Mouse (Mus musculus): ENCODE data around the gene Tesc. TPM values are rescaled to one million over a fixed set of nuclear protein-coding genes. Genes with fewer than 3 reads are reported as not detected.

The Tesc gene
- polyA plus RNA-seq, 1 experiment from 2014 or later = 4.0 TPM

DNA sequence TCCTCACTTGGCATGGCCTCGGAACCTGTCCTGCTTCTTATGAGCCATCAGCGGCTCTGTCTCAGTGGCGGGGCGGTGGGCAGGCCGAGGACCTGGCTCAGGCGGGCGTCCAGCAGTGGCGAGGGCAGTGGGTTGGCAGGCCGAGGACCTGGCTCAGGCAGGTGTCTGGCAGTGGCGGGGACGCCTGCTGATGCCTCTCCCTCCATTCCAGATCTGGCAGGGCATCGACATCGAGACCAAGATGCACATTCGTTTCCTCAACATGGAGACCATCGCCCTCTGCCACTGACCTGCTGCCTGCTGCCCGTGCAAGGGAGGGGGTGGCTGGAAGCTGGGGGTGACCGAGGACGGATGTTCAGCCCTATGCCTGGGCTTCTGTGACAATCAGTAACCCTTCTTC is 33.8 kb downstream of the Tesc start:
- Histone ChIP-seq H3K27me3 (replicated peaks; ENCODE audit: control insufficient read depth, insufficient read depth, low read length) (no peaks in the 10 kb centered on the region), H3K4me1 (ENCODE audit: control insufficient read depth, insufficient read depth, low read length) (0 out of 2 replicates have a peak, but pooled peaks cover 6% of the 10 kb centered on the region), H3K4me2 (ENCODE audit: low read depth, low read length) (no peak overlapping the region), H3K36me3 (ENCODE audit: control insufficient read depth, insufficient read depth, low read length) (0 out of 2 replicates have a peak, but pooled peaks cover 2% of the 10 kb centered on the region), H3K9me3 (ENCODE audit: control insufficient read depth, low read length) (no peaks in the 10 kb centered on the region), H3K27ac (ENCODE audit: low read length) (no peak overlapping the region), H3K4me3 (ENCODE audit: low read length) (no peak overlapping the region), H3K9ac (ENCODE audit: low read depth, low read length) (no peak overlapping the region)
- no peak for ATAC-seq
- WGBS = 92% methylated on average over 18 of the region's 18 CpGs

DNA sequence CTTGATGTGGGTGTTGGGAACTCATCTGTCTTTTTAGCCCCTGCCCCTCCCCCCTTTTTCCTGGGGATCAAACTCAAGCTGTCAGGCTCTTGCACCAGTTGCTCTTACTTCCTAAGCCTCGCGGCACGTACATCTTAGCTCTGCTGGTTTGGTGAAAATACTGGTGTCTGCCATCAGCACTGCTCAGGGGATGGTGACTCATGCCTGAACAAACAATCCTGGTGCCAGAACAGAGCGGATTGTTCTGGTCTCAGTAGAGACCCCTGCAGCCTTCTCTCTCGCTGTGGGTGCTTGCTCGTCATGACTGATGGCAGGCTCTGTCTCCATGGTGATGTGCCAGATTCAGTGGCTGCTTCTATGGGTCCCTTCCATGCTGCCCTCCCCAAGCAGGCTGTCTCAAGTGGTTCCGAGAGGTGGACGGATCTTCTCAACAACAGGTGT is 35.7 kb downstream of the Tesc start:
- Histone ChIP-seq H3K27ac (ENCODE audit: low read length) (no peak overlapping the region), H3K4me1 (ENCODE audit: control insufficient read depth, insufficient read depth, low read length) (peaks cover 9% of the 10 kb centered on the region; the same call in 1 of the 2 replicates), H3K9me3 (ENCODE audit: control insufficient read depth, low read length) (no peaks in the 10 kb centered on the region), H3K9ac (ENCODE audit: low read depth, low read length) (no peak overlapping the region), H3K4me2 (ENCODE audit: low read depth, low read length) (no peak overlapping the region), H3K27me3 (replicated peaks; ENCODE audit: control insufficient read depth, insufficient read depth, low read length) (no peaks in the 10 kb centered on the region), H3K4me3 (ENCODE audit: low read length) (no peak overlapping the region), H3K36me3 (ENCODE audit: control insufficient read depth, insufficient read depth, low read length) (0 out of 2 replicates have a peak, but pooled peaks cover 2% of the 10 kb centered on the region)
- ATAC-seq = no peak
- WGBS = 64% methylated on average over 8 of the region's 8 CpGs

DNA sequence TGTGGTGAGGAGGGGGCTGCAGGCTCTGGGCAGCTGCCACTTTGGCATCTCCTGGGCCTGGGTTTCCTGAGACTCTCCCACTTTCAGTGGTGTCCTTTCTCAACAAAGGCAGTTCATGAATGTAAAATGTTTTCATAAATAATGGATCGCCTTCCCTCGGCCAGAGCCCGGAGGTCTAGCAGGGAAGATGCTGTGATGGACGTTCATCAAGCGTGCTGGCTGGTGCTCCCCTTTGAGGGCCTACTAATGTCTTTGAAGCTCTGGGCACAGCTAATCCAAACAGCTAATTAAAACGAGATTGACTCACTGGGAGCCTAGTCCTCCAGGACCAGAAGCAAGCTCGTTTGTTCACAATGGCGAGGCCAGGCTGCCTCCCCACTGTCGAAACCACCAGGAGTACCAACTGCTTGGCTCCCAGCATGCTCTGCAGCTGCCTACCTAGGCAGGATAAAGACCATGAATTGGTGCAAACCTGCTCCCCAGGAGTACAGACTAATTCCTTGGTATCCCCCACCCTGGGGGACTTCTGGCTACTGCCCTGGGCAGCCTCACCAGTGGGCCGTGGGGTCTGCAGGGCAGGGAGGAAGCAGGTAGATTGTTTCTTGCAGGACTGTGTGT is 36.9 kb downstream of the Tesc start:
- no peak overlapping the region for H3K27ac ChIP-seq (ENCODE audit: low read length)

DNA sequence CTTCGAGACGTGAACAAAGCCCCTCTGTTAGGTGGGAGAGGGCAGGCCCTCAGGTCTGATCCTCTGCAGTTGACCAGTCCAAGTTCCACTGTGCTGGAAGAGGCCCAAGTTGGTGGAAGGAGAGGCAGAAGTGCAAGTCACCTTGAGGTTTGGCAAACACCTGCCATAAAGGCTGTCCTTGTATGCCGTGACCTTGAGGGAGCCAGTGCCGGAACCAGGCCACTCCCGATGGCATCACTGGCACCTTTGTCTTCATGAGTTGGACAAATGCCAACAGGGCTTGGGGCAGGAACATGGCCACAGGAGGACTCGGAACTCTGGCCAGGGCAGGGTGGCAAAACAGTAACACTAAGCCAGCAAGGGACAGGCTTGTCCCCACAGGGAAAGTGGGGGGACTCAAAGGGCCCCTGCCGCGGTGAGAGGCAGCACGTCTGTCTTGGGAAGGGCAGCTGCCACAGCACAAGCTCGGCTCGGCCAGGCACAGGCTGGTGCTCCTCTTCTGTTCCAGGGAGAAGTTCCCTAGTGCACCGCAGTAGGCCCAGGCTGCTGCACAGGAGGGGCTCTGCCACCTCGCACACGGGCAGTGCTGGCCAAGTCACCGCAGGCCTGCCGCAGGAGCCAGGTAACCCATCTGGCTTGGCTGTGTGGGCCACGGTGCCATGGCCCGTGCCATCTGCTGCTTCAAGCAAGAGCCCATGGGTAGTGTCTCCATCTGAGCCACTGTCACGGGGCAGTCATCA is 38.1 kb downstream of the Tesc start:
- Histone ChIP-seq H3K9me3 (ENCODE audit: control insufficient read depth, low read length) (no peaks in the 10 kb centered on the region), H3K27me3 (replicated peaks; ENCODE audit: control insufficient read depth, insufficient read depth, low read length) (no peaks in the 10 kb centered on the region), H3K4me3 (ENCODE audit: low read length) (no peak overlapping the region), H3K4me1 (ENCODE audit: control insufficient read depth, insufficient read depth, low read length) (peaks cover 9% of the 10 kb centered on the region; the same call in 1 of the 2 replicates), H3K36me3 (ENCODE audit: control insufficient read depth, insufficient read depth, low read length) (0 out of 2 replicates have a peak, but pooled peaks cover 2% of the 10 kb centered on the region), H3K27ac (ENCODE audit: low read length) (no peak overlapping the region), H3K9ac (ENCODE audit: low read depth, low read length) (no peak overlapping the region), H3K4me2 (ENCODE audit: low read depth, low read length) (no peak overlapping the region)
- WGBS = 87% methylated on average over 19 of the region's 19 CpGs
- no peak for ATAC-seq

More for the DNA sequence above, 36.9 kb downstream of the Tesc start:
- 0 out of 2 replicates have a peak, but pooled peaks cover 2% of the 10 kb centered on the region for H3K36me3 ChIP-seq (ENCODE audit: control insufficient read depth, insufficient read depth, low read length)
- no peaks in the 10 kb centered on the region for H3K27me3 ChIP-seq (replicated peaks; ENCODE audit: control insufficient read depth, insufficient read depth, low read length)
- H3K4me3 ChIP-seq (ENCODE audit: low read length) = no peak overlapping the region
- H3K9me3 ChIP-seq (ENCODE audit: control insufficient read depth, low read length) = no peaks in the 10 kb centered on the region
- no peak for ATAC-seq
- no peak overlapping the region for H3K4me2 ChIP-seq (ENCODE audit: low read depth, low read length)
- H3K9ac ChIP-seq (ENCODE audit: low read depth, low read length) = no peak overlapping the region
- WGBS = 63% methylated on average over 10 of the region's 10 CpGs
- peaks cover 9% of the 10 kb centered on the region; the same call in 1 of the 2 replicates for H3K4me1 ChIP-seq (ENCODE audit: control insufficient read depth, insufficient read depth, low read length)

DNA sequence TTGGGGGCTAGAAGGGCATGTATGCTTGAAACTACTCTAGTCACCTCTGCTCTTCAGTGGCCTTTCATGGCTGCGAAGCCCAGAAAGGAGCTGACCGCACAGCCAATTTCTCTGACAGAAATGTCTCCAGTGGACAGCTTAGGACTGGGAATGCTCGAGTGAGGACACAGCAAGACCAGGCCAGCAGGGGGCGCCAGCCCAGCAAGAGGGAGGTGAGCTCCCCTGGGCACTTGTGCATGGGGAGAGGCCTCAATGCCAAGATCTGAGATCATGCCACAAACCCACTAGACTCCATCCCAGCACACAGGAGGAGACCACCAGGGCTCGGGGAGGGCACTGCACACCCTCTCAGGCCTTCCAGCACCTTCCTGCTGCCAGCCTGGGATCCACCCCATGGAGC is 39.3 kb downstream of the Tesc start:
- Histone ChIP-seq H3K4me2 (ENCODE audit: low read depth, low read length) (no peak overlapping the region), H3K36me3 (ENCODE audit: control insufficient read depth, insufficient read depth, low read length) (0 out of 2 replicates have a peak, but pooled peaks cover 2% of the 10 kb centered on the region), H3K9ac (ENCODE audit: low read depth, low read length) (no peak overlapping the region), H3K9me3 (ENCODE audit: control insufficient read depth, low read length) (no peaks in the 10 kb centered on the region), H3K27me3 (replicated peaks; ENCODE audit: control insufficient read depth, insufficient read depth, low read length) (no peaks in the 10 kb centered on the region), H3K4me3 (ENCODE audit: low read length) (no peak overlapping the region), H3K27ac (ENCODE audit: low read length) (no peak overlapping the region), H3K4me1 (ENCODE audit: control insufficient read depth, insufficient read depth, low read length) (peaks cover 9% of the 10 kb centered on the region; the same call in 1 of the 2 replicates)
- no peak for ATAC-seq
- 68% methylated on average over 5 of the region's 5 CpGs for WGBS

DNA sequence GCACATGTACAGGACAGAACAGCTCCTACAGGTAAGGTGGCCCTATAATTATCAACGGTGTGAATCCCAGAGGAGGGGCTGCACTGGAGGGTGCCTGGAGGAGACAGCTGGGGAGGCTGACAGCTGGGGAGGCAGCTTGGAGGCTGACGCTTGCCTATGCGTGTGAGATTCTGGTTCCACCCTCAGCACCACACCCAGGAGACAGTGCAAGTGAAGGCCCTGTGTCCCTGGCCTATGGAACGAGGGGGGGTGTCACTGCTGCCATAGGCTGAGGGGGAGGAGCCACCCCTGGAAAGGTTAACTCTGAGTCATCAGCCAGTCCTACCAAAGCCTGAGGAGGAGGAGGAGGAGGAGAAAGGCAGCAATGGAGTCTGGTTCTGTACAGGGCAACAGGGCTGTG is 40.0 kb downstream of the Tesc start:
- H3K27ac ChIP-seq (ENCODE audit: low read length) = no peak overlapping the region
- ATAC-seq = peak; percentile 54
- H3K9me3 ChIP-seq (ENCODE audit: control insufficient read depth, low read length) = no peaks in the 10 kb centered on the region
- 63% methylated on average over 4 of the region's 4 CpGs for WGBS
- H3K9ac ChIP-seq (ENCODE audit: low read depth, low read length) = no peak overlapping the region
- no peak overlapping the region for H3K4me3 ChIP-seq (ENCODE audit: low read length)
- peaks cover 9% of the 10 kb centered on the region; the same call in 1 of the 2 replicates for H3K4me1 ChIP-seq (ENCODE audit: control insufficient read depth, insufficient read depth, low read length)
- H3K36me3 ChIP-seq (ENCODE audit: control insufficient read depth, insufficient read depth, low read length) = 0 out of 2 replicates have a peak, but pooled peaks cover 8% of the 10 kb centered on the region
- no peaks in the 10 kb centered on the region for H3K27me3 ChIP-seq (replicated peaks; ENCODE audit: control insufficient read depth, insufficient read depth, low read length)
- no peak overlapping the region for H3K4me2 ChIP-seq (ENCODE audit: low read depth, low read length)

DNA sequence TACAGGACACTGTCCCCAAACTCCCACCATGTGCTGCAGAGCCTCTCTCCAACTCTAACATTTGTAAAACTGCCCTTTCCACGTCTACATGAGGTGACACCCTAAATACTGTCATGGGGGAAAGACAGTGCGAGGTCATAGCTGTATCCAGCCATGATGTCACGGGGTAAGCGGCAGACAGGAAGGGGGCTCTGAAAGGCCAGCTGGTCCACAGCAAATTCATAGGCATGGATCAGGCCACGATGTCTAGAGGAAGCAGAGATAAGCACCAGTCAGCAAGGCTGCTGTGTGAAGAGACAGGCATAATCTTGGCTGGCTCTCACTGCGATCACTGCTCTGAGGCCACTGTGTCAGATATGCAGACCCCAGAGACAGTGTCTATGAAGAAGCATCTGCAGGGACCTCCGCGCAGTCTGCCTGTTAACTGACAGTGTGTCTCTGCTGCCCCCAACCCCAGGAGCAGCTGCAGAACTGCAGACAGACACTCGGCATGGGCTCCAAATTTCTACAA is 40.5 kb downstream of the Tesc start:
- no peak overlapping the region for H3K4me3 ChIP-seq (ENCODE audit: low read length)
- H3K9ac ChIP-seq (ENCODE audit: low read depth, low read length) = no peak overlapping the region
- no peak overlapping the region for H3K4me2 ChIP-seq (ENCODE audit: low read depth, low read length)
- peaks cover 9% of the 10 kb centered on the region; the same call in 1 of the 2 replicates for H3K4me1 ChIP-seq (ENCODE audit: control insufficient read depth, insufficient read depth, low read length)
- no peaks in the 10 kb centered on the region for H3K9me3 ChIP-seq (ENCODE audit: control insufficient read depth, low read length)
- WGBS = 90% methylated on average over 9 of the region's 9 CpGs
- no peak overlapping the region for H3K27ac ChIP-seq (ENCODE audit: low read length)
- H3K27me3 ChIP-seq (replicated peaks; ENCODE audit: control insufficient read depth, insufficient read depth, low read length) = no peaks in the 10 kb centered on the region
- ATAC-seq = no peak
- H3K36me3 ChIP-seq (ENCODE audit: control insufficient read depth, insufficient read depth, low read length) = 0 out of 2 replicates have a peak, but pooled peaks cover 9% of the 10 kb centered on the region

DNA sequence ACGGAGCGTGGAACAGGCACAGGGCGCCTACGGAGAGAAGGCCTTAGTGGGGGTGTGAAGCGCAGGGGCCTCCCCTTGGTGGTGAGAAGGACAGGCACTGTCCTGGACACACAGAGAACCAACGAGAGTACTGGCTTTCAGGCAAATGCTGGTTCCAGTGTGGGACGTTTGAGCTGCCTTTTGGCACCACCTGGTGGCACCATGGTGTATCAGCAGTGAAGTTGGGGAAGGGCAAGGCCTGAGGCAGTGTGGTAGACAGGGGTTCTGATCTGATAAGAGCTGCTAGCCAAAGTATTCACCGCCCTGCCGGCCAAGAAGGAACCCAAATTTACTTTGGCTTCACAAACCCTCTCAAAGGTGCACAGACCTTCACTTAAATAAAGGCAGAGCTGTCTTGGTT is 41.8 kb downstream of the Tesc start:
- Histone ChIP-seq H3K9ac (ENCODE audit: low read depth, low read length) (no peak overlapping the region), H3K4me1 (ENCODE audit: control insufficient read depth, insufficient read depth, low read length) (peaks cover 9% of the 10 kb centered on the region; the same call in 1 of the 2 replicates), H3K4me3 (ENCODE audit: low read length) (no peak overlapping the region), H3K36me3 (ENCODE audit: control insufficient read depth, insufficient read depth, low read length) (0 out of 2 replicates have a peak, but pooled peaks cover 9% of the 10 kb centered on the region), H3K27ac (ENCODE audit: low read length) (no peak overlapping the region), H3K9me3 (ENCODE audit: control insufficient read depth, low read length) (no peaks in the 10 kb centered on the region), H3K4me2 (ENCODE audit: low read depth, low read length) (no peak overlapping the region), H3K27me3 (replicated peaks; ENCODE audit: control insufficient read depth, insufficient read depth, low read length) (no peaks in the 10 kb centered on the region)
- 37% methylated on average over 9 of the region's 9 CpGs for WGBS
- ATAC-seq = peak; percentile 55

DNA sequence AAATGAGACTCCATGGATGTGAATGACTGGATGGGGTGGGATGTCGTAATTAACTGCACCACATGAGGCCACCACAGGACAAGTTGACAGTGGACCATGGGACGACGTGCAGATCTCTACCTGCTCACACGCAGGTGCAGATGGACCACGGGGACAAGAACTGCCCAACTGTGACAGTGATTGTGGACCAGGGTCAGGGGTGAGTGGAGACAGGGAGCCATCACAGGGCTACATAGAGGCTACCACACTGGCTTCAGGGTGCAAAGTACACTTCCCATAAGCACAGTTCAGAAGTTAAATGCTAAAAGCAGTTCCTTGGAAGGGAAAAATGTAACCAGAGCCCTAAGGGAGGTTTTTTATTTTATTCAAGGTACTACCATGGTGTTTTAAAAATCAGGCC is 44.2 kb downstream of the Tesc start:
- H3K27ac ChIP-seq (ENCODE audit: low read length) = no peak overlapping the region
- ATAC-seq = no peak
- 79% methylated on average over 5 of the region's 5 CpGs for WGBS
- no peaks in the 10 kb centered on the region for H3K9me3 ChIP-seq (ENCODE audit: control insufficient read depth, low read length)
- peaks cover 3% of the 10 kb centered on the region; the same call in 1 of the 2 replicates for H3K4me1 ChIP-seq (ENCODE audit: control insufficient read depth, insufficient read depth, low read length)
- peaks cover 17% of the 10 kb centered on the region; the same call in 1 of the 2 replicates for H3K36me3 ChIP-seq (ENCODE audit: control insufficient read depth, insufficient read depth, low read length)
- no peaks in the 10 kb centered on the region for H3K27me3 ChIP-seq (replicated peaks; ENCODE audit: control insufficient read depth, insufficient read depth, low read length)
- no peak overlapping the region for H3K4me3 ChIP-seq (ENCODE audit: low read length)
- H3K9ac ChIP-seq (ENCODE audit: low read depth, low read length) = no peak overlapping the region
- no peak overlapping the region for H3K4me2 ChIP-seq (ENCODE audit: low read depth, low read length)

Data from intestine, embryonic 16.5 days (tissue).